Mouse (Mus musculus) small intestine, adult 2 months (tissue): Measurements from ENCODE around the gene Olfr963. TPM values are rescaled to one million over a fixed set of nuclear protein-coding genes. Genes with fewer than 3 reads are reported as not detected.

ENCODE experiments used
- H3K27ac ChIP-seq: fragments of 200-500 bp; 2 replicates; pipeline ENCODE4 v1.5.1; 2012; ENCODE audit warnings: low read depth, low read length, control low read depth, inconsistent platforms; ENCODE audit not compliant: insufficient read depth
- H3K27me3 ChIP-seq: fragments of 200-500 bp; 2 replicates; pipeline ENCODE4 v1.6.1; 2012; ENCODE audit warnings: mild to moderate bottlenecking, moderate library complexity, low read length, inconsistent platforms; ENCODE audit not compliant: control insufficient read depth, insufficient read depth
- H3K36me3 ChIP-seq: fragments of 200-500 bp; 2 replicates; pipeline ENCODE4 v1.6.1; 2012; ENCODE audit warnings: mild to moderate bottlenecking, low read length, control low read depth, inconsistent platforms; ENCODE audit not compliant: control insufficient read depth, insufficient read depth
- H3K4me1 ChIP-seq: fragments of 200-500 bp; 2 replicates; pipeline ENCODE4 v1.6.1; 2012; ENCODE audit warnings: low read length, inconsistent platforms, mixed read lengths; ENCODE audit not compliant: control insufficient read depth, insufficient read depth, insufficient read length
- H3K4me3 ChIP-seq: fragments of 200-500 bp; 2 replicates; pipeline ENCODE4 v1.5.1; 2012; ENCODE audit warnings: low read depth, mild to moderate bottlenecking, control low read depth, inconsistent platforms, low read length, moderate library complexity
- CTCF ChIP-seq: fragments of 200-500 bp; IDR thresholded peaks from 2 replicates; pipeline ENCODE4 v1.5.1; 2012; ENCODE audit warnings: low read depth, mild to moderate bottlenecking, control low read depth, inconsistent platforms, low read length, moderate library complexity, mixed read lengths; ENCODE audit not compliant: insufficient replicate concordance, insufficient read length; ENCODE audit errors: extremely low read depth
- POLR2A ChIP-seq: fragments of 200-500 bp; IDR thresholded peaks from 2 replicates; pipeline ENCODE4 v1.6.1; 2012; ENCODE audit warnings: low read depth, mild to moderate bottlenecking, control low read depth, inconsistent platforms, low read length, moderate library complexity
- WGBS: fragments of 180-500 bp; shearing (Covaris S2); methylation state at CpG from one replicate; pipeline ENCODE4 v1.1.7; 2018; 5-methylcytosine and 5-hydroxymethylcytosine counted together
- polyA plus RNA-seq: library from polyadenylated mRNA; depleted of rRNA; stranded (reverse); fragments of >200 nt; gene quantifications from 2 replicates; pipeline ENCODE4 v1.2.3, GENCODE M21; 2012; rRNA removed

The Olfr963 gene
- polyA plus RNA-seq, 1 experiment: not detected

DNA sequence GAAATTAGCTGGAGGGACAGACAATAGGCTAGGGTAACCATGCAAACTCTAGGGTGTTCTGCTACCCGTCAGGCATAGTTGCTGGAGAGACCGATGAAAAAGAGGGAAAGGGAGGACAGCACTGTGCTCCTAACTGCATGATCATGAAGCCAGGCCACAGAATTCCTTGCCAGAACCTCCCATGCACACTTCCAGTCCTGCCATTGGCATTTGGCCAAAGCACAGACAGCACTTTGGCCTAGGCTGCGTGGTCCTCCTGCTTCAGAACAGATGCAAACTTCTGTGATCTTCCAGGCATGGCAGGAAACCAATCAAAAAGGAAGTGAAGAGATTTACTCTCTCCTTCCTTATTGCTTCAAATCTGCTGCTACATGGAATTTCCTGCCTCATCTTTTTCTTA lies 42.0 kb downstream of the Olfr963 start:
- H3K27ac ChIP-seq: no peak overlapping the region
- WGBS: 55% methylated on average over 3 of the region's 3 CpGs
- TF ChIP-seq CTCF (no peak), POLR2A (no peak)

GRCm38 (mm10) chr9:39711053-39711452 lies 44.0 kb downstream of the Olfr963 start, which contains the start of gene Olfr965:
Gene Olfr965 (plus strand): TSS chr9:39711353.
- no peak within 1 kb of the TSS for H3K4me3 ChIP-seq
- TF ChIP-seq CTCF: no peak

More for the DNA sequence above, 42.0 kb downstream of the Olfr963 start:
- Histone ChIP-seq H3K4me3 (no peak overlapping the region), H3K36me3 (no peaks in the 10 kb centered on the region), H3K27me3 (no peaks in the 10 kb centered on the region), H3K4me1 (no peaks in the 10 kb centered on the region)

More at GRCm38 (mm10) chr9:39711053-39711452, 44.0 kb downstream of the Olfr963 start, which contains the start of gene Olfr965:
- Histone ChIP-seq H3K27me3 (no peaks in the 10 kb centered on the region), H3K4me1 (no peaks in the 10 kb centered on the region), H3K27ac (no peak within 1 kb of the TSS), H3K36me3 (no peaks in the 10 kb centered on the region)

Other genes starting within 250 kb of the Olfr963 start
- not detected in 2 replicates for gene Olfr952, start 240.1 kb upstream of the Olfr963 start, polyA plus RNA-seq
- gene Olfr954, start 210.5 kb upstream of the Olfr963 start, polyA plus RNA-seq: not detected in 2 replicates
- not detected in 2 replicates for gene Olfr955, start 195.3 kb upstream of the Olfr963 start, polyA plus RNA-seq
- not detected in 2 replicates for gene Olfr44, start 173.2 kb upstream of the Olfr963 start, polyA plus RNA-seq
- gene Olfr957, start 151.4 kb upstream of the Olfr963 start, polyA plus RNA-seq: not detected in 2 replicates
- gene Olfr958, start 113.2 kb upstream of the Olfr963 start, polyA plus RNA-seq: not detected in 2 replicates
- gene Olfr959, start 91.6 kb upstream of the Olfr963 start, polyA plus RNA-seq: not detected in 2 replicates
- gene AW551984, start 62.8 kb upstream of the Olfr963 start, polyA plus RNA-seq: 0.22 and 0.74 TPM in 2 replicates
- gene Olfr148, start 56.5 kb upstream of the Olfr963 start, polyA plus RNA-seq: not detected in 2 replicates
- not detected in 2 replicates for gene Olfr960, start 45.8 kb upstream of the Olfr963 start, polyA plus RNA-seq
- gene Olfr961, start 22.1 kb upstream of the Olfr963 start, polyA plus RNA-seq: not detected in 2 replicates
- gene Olfr149, start 39.9 kb downstream of the Olfr963 start, polyA plus RNA-seq: not detected in 2 replicates
- gene Olfr965, start 44.1 kb downstream of the Olfr963 start, polyA plus RNA-seq: not detected in 2 replicates
- gene Olfr150, start 63.8 kb downstream of the Olfr963 start, polyA plus RNA-seq: not detected in 2 replicates
- not detected in 2 replicates for gene Olfr967, start 79.0 kb downstream of the Olfr963 start, polyA plus RNA-seq
- not detected in 2 replicates for gene Olfr968, start 116.0 kb downstream of the Olfr963 start, polyA plus RNA-seq
- not detected in 2 replicates for gene Olfr969, start 123.7 kb downstream of the Olfr963 start, polyA plus RNA-seq
- not detected in 2 replicates for gene Olfr970, start 141.7 kb downstream of the Olfr963 start, polyA plus RNA-seq
- not detected in 2 replicates for gene Olfr971, start 169.7 kb downstream of the Olfr963 start, polyA plus RNA-seq
- gene Olfr972, start 199.2 kb downstream of the Olfr963 start, polyA plus RNA-seq: not detected in 2 replicates
- gene Olfr229, start 240.1 kb downstream of the Olfr963 start, polyA plus RNA-seq: not detected in 2 replicates